Mouse (Mus musculus): Measurements from ENCODE around the gene Eci1.

DNA sequence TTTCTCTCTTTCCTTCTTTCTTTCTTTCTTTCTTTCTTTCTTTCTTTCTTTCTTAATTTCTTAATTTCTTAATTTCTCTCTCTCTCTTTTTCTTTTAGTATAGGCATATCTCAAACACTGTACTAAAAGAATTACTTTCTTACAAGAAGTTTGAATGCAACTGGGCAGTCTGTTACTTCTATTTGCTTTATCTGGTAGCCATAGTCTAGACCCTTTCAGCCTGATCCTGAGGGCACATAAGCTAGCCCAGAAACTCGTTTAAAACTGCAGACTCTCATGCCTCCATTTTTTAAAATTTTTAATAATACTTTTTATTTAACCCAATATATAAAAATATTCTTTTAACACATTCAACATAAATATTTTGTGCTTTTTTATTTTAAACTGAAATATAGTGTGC is 53.0 kb downstream of the Eci1 start:
- TF ChIP-seq POLR2A (IDR thresholded peaks at IDR 0.05; ENCODE audit: borderline replicate concordance, extremely low read depth, low read depth, low read length), result no peak
- no peak for TF ChIP-seq CTCF (IDR thresholded peaks at IDR 0.05; ENCODE audit: insufficient read depth, low read length)
